ENCODE assay signal across 20 mouse cellular contexts in genomic region chr7:4073144-4073543, GRCm38 (mm10). TPM values are rescaled to one million over a fixed set of nuclear protein-coding genes. Genes with fewer than 3 reads are reported as not detected.
DNase-seq lines count a peak whose midpoint lies in the region; ATAC-seq and TF ChIP-seq lines count a peak whose summit lies in the region.
"Had no signal": no experiment of that assay in that cellular context is flagged by ENCODE, and none has a peak within 500 bp of the region (broad histone marks: within the 10 kb centered on the region; RNA-seq: fewer than 3 reads in every experiment).

No protein-coding gene starts in this region.

- no peak for TF ChIP-seq POLR2A in liver, adult 2 months (IDR thresholded peaks at IDR 0.05; ENCODE audit: extremely low read depth, insufficient read depth, low read length)

- peak; percentile 15 for DNase-seq in liver, adult 2 months (ENCODE audit: extremely low read depth, low read depth, low spot score)
- DNase-seq in liver (no peak), A20 (ENCODE audit: low read depth, low spot score) (peak; percentile 83)
- DNase-seq in gastrocnemius, postnatal 36 days, result no peak
- no peak for DNase-seq in forebrain, postnatal 0 days
- DNase-seq: cerebellum, postnatal 14 days; heart, postnatal 36 days; kidney, adult 11 months; kidney, postnatal 14 days; right cerebral cortex, postnatal 4 days had no signal

- no peak for TF ChIP-seq CTCF in liver, adult 2 months (IDR thresholded peaks at IDR 0.05; ENCODE audit: low read depth, low read length)
- TF ChIP-seq CTCF in forebrain, postnatal 0 days (IDR thresholded peaks at IDR 0.05; ENCODE audit: low read depth), result no peak

- no peak overlapping the region for H3K4me2 ChIP-seq in forebrain, postnatal 0 days (ENCODE audit: low read depth)
- H3K4me2 ChIP-seq: heart, embryonic 13.5 days; liver, embryonic 12.5 days; midbrain, embryonic 13.5 days; neural tube, embryonic 15.5 days had no signal

- no peak overlapping the region for H3K9ac ChIP-seq in liver, adult 2 months (ENCODE audit: low read depth, low read length)
- H3K9ac ChIP-seq in forebrain, postnatal 0 days, result no peak overlapping the region
- H3K9ac ChIP-seq: heart, embryonic 13.5 days; liver, embryonic 12.5 days; midbrain, embryonic 13.5 days; neural tube, embryonic 15.5 days had no signal

- no peaks in the 10 kb centered on the region for H3K79me2 ChIP-seq in liver, adult 2 months (ENCODE audit: control insufficient read depth, insufficient read depth, low read length)

- H3K4me1 ChIP-seq in liver, adult 2 months (ENCODE audit: control insufficient read depth, insufficient read depth, low read length), result no peaks in the 10 kb centered on the region
- no peaks in the 10 kb centered on the region for H3K4me1 ChIP-seq in forebrain, postnatal 0 days (ENCODE audit: insufficient read depth)
- H3K4me1 ChIP-seq: heart, embryonic 13.5 days; liver, embryonic 12.5 days; midbrain, embryonic 13.5 days; neural tube, embryonic 15.5 days had no signal

- no peaks in the 10 kb centered on the region for H3K36me3 ChIP-seq in liver, adult 2 months (ENCODE audit: control insufficient read depth, insufficient read depth, low read length)
- H3K36me3 ChIP-seq in forebrain, postnatal 0 days (ENCODE audit: insufficient read depth), result no peaks in the 10 kb centered on the region
- H3K36me3 ChIP-seq: heart, embryonic 13.5 days; liver, embryonic 12.5 days; midbrain, embryonic 13.5 days; neural tube, embryonic 15.5 days had no signal

- no peak overlapping the region for H3K27ac ChIP-seq in liver, adult 2 months (replicated peaks; ENCODE audit: insufficient read depth, low read depth, low read length)
- no peak overlapping the region for H3K27ac ChIP-seq in forebrain, postnatal 0 days (ENCODE audit: low read depth, low read length)
- H3K27ac ChIP-seq: heart, embryonic 13.5 days; liver, embryonic 12.5 days; midbrain, embryonic 13.5 days; neural tube, embryonic 15.5 days; stomach, postnatal 0 days had no signal

- peak; percentile 98 for ATAC-seq in common myeloid progenitor, adult 5-6 weeks (replicated peaks; ENCODE audit: low read depth, poor library complexity, severe bottlenecking)
- peak; percentile 82 for ATAC-seq in neutrophil, adult 5-6 weeks (ENCODE audit: extremely low read depth, insufficient number of reproducible peaks, low FRiP score, poor library complexity, severe bottlenecking)
- ATAC-seq in forebrain, postnatal 0 days, result no peak
- ATAC-seq: hindbrain, embryonic 16.5 days; liver, embryonic 12.5 days; midbrain, embryonic 13.5 days had no signal

- H3K4me3 ChIP-seq in liver, adult 2 months (ENCODE audit: insufficient read depth, low read depth, low read length), result no peak overlapping the region
- H3K4me3 ChIP-seq in forebrain, postnatal 0 days (ENCODE audit: low read depth, low read length), result no peak overlapping the region
- H3K4me3 ChIP-seq: heart, embryonic 13.5 days; liver, embryonic 12.5 days; midbrain, embryonic 13.5 days; myocyte; neural tube, embryonic 15.5 days had no signal

- no peaks in the 10 kb centered on the region for H3K27me3 ChIP-seq in liver, adult 2 months (ENCODE audit: control insufficient read depth, insufficient read depth, low read length)
- no peaks in the 10 kb centered on the region for H3K27me3 ChIP-seq in forebrain, postnatal 0 days (ENCODE audit: insufficient read depth, low read length)
- H3K27me3 ChIP-seq: heart, embryonic 13.5 days; liver, embryonic 12.5 days; midbrain, embryonic 13.5 days; neural tube, embryonic 15.5 days had no signal

- H3K9me3 ChIP-seq in forebrain, postnatal 0 days (ENCODE audit: low read length), result no peaks in the 10 kb centered on the region
- H3K9me3 ChIP-seq: heart, embryonic 13.5 days; liver, embryonic 12.5 days; midbrain, embryonic 13.5 days; neural tube, embryonic 15.5 days had no signal

- intact Hi-C loops in gastrocnemius, postnatal 36 days (cut with DNase I), result no loop called here

- 60% methylated on average over 3 of the region's 3 CpGs for WGBS in liver, adult 2 months
- 87% methylated on average over 3 of the region's 3 CpGs for WGBS in forebrain, postnatal 0 days

RNA-seq across cellular contexts. Expression of gene Lair1, which starts 10.1 kb away (rescaled TPM):
- 3.7 and 5.8 TPM in 2 replicates for total RNA-seq in liver, adult 2 months (2014; rRNA removed)
- polyA plus RNA-seq in liver, adult 2 months (2012; rRNA removed), result 1.4 and 3.7 TPM in 2 replicates
- 19.7 and 23.0 TPM in 2 replicates for total RNA-seq in common myeloid progenitor, adult 5-6 weeks (2017)
- total RNA-seq in neutrophil, adult 5-6 weeks (2017), result 22.3 and 23.0 TPM in 2 replicates
- under 1 TPM; 0.08 to 0.54 TPM for total RNA-seq in gastrocnemius, postnatal 36 days (2021)
- 2.0 and 3.2 TPM in 2 replicates for total RNA-seq in forebrain, postnatal 0 days (2014; rRNA removed)
- polyA plus RNA-seq in forebrain, postnatal 0 days (2015; fragmentation: Nextera tagmentation; extraction: Ambion mirVana), result 1.3 and 2.2 TPM in 2 replicates
- polyA plus RNA-seq: C2C12, myocyte had no signal

RNA-seq across cellular contexts. Expression of gene Ttyh1, which starts 46.1 kb away (rescaled TPM):
- 0.65 and 2.8 TPM in 2 replicates for total RNA-seq in liver, adult 2 months (2014; rRNA removed)
- 2.3 and 2.4 TPM in 2 replicates for polyA plus RNA-seq in liver, adult 2 months (2012; rRNA removed)
- not detected in 2 replicates for total RNA-seq in common myeloid progenitor, adult 5-6 weeks (2017)
- 0.12 TPM in 1 of 2 replicates, not detected in the other for total RNA-seq in neutrophil, adult 5-6 weeks (2017)
- 1 to 10 TPM; 1.7 to 1.8 TPM for total RNA-seq in gastrocnemius, postnatal 36 days (2021)
- total RNA-seq in forebrain, postnatal 0 days (2014; rRNA removed), result 180 and 204 TPM in 2 replicates
- 90.0 and 160 TPM in 2 replicates for polyA plus RNA-seq in forebrain, postnatal 0 days (2015; fragmentation: Nextera tagmentation; extraction: Ambion mirVana)

Comparison
In these comparisons a context has a peak if more than half of its experiments do, and no peak if none do; other contexts are left out.
1. DNase-seq: peak in liver, adult 2 months (single experiment) and A20 (single experiment); none in liver (single experiment), gastrocnemius, postnatal 36 days (0 of 2) and forebrain, postnatal 0 days (single experiment).
2. RNA of gene Ttyh1, which starts 46.1 kb away (total RNA-seq): 180 to 204 TPM in forebrain, postnatal 0 days; 1.7 to 1.8 TPM in gastrocnemius, postnatal 36 days, 0.65 to 2.8 TPM in liver, adult 2 months, 0.12 TPM in neutrophil, adult 5-6 weeks and not detected in common myeloid progenitor, adult 5-6 weeks; every median in the first group is over 10 times any median in the second.